Mouse (Mus musculus): ENCODE data around the gene 2410015M20Rik.
A peak's percentile ranks its signal among the peaks of the same experiment; 100 is the strongest.
"Not testable (repeated sequence)": the region's sequence is repeated elsewhere in the genome, so short reads cannot be mapped to it uniquely, and the experiment has no call there.

The 2410015M20Rik gene

DNA sequence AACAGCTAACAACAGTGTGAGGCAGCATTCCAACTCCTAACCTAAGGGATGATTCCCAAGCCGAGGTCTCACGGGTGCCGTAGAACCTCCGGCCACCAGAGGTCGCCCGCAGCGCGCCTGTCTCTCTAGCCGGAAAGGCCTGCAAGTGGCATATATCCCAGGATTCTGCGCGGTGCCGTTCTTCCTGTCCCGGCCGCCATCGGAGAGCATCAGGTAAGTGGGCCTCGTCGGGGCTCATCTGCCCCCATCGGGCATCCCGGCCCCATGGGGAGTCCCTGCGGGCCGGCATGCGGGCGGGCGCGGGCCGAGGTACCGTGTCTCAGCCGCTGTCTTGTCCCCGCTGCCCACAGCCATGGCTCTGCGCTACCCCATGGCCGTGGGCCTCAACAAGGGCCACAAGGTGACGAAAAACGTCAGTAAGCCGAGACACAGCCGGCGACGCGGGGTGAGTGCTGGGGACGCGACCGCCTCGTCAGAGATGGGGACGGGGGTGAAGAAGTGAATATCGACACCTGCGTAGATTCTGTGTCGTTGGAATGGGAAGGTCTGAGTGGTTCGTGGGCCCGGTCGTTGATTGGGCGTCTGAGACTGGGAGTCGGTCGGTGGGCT lies 3.8 kb upstream of the 2410015M20Rik start, which contains the start of gene Rpl36:
Gene Rpl36, plus strand, starts transcription at position 181 of the 609 bp plus-strand sequence.
- DNase-seq = peak; percentile 95

GRCm38 (mm10) chr17:56612565-56612939 lies 3.0 kb upstream of the 2410015M20Rik start:
- DNase-seq = not testable (repeated sequence)

- peak; percentile 74 for DNase-seq
Measured at GRCm38 (mm10) chr17:56611861-56612564, 2.4 kb upstream of the 2410015M20Rik start.

DNA sequence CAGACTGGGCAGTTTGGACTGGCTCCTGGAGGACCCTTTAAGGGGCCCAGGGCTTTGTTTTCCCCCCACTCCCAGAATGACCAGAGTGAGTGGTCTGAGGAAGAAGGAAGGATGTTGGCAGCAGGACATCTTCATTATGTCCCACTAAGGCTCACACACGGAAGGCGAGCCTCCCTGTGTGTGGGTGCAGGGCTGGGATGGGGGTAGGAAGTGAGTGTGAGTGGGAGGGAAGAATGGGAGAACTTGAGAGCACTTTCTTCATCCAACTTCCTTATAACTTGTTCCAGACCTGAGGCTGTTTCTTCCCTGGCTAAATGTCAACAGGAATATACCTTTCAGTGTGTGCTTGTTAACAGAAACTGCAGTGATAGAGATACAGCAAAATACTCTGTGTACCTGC lies 1.8 kb upstream of the 2410015M20Rik start:
- DNase-seq = peak; percentile 56

DNA sequence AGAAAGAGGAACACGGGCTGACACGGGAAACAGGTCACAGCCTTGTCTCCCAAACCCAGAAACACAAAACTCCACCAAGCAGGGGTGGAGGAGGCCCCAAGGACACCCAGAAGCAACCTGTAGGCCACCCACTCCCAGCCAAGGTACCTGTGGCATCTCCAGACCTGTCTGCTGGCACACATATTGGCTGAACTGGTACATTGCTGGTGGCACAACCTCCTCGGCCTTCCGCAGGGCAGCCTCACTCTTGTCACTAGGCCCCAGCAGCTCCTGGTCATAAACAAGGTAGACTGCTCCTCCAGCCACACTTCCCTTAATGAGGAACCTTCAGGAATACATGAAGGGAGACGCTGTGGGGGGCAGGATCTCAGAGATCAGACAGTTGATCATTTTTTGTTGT lies 872 bp downstream of the 2410015M20Rik start:
- DNase-seq = peak; percentile 72

- DNase-seq = peak; percentile 63
Measured at GRCm38 (mm10) chr17:56607521-56608062, 2.0 kb downstream of the 2410015M20Rik start.

DNA sequence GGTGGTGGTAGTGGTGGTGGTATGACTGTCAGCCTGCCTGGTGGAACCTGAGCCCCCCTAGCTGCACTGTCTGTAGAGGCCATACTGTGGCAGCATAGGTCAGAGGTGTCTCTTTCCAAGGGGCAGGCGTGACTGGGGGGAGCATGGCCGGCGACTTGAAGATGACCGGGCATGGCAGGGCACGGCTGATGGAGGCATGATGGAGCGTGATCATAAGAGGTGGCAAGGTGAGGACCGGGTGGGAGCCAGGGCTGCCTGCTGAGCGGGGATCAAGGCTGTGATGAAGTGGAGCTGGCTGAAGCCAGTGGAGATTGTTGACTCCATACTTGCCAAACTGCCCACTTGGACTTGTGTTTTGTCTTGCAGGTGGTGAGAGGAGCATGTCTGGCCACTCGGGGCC lies 4.1 kb downstream of the 2410015M20Rik start:
- no peak for DNase-seq

GRCm38 (mm10) chr17:56604422-56604821 lies 5.1 kb downstream of the 2410015M20Rik start:
- no peak for DNase-seq

DNA sequence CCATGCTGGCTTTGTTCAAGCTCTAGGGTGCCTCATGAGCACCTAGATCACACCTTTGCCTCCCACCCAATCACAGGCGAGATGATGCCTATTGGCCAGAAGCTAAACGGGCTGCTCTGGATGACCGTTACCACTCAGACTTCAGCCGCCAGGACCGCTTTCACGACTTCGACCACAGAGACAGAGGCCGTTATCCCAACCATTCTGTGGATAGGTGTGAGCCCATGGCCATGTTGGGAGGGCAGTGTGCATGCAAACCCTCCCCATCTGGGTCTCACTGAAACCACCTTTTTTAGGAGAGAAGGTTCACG lies 5.5 kb downstream of the 2410015M20Rik start:
- DNase-seq = no peak

DNA sequence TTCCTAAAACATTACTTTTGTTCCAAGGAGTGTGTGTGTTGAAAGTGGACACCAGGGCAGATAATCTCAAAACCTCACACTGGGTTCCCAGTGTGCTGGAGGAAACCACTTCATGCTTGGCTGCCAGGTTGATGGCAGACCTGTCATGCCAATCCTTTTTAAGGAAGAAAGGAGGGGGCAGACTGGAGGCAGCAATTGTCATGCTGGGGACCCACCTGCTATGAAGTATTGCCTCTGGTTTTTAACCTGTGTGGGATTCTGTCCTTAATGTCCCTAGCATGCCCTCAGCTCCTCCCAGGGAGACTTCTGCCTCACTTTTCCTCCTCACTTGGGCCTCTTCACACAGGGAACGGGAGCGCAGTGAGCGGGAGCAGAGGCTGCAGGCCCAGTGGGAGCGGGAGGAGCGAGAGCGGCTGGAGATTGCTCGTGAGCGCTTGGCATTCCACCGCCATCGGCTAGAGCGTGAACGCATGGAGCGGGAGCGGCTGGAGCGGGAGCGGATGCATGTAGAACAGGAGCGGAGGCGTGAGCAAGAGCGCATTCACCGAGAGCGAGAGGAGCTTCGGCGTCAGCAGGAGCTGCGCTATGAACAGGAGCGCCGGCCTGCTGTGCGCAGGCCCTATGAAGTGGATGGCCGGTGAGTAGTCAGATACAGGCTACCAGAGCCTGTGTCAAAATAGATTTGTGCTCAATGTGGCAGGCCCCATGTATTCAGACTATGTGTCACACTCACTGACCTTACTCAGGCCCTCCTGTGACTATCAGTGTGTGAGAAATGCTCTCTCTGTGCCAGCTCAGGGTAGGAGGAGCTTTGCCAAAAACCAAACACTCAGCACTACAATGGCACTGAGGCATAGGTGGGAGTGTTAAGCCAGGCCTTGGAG lies 6.1 kb downstream of the 2410015M20Rik start:
- DNase-seq = peak; percentile 67

GRCm38 (mm10) chr17:56593527-56594271 lies 15.9 kb downstream of the 2410015M20Rik start:
- no peak for DNase-seq

GRCm38 (mm10) chr17:56592553-56592952 lies 17.0 kb downstream of the 2410015M20Rik start:
- DNase-seq = no peak

GRCm38 (mm10) chr17:56588921-56589320 lies 20.6 kb downstream of the 2410015M20Rik start:
- DNase-seq = no peak

DNA sequence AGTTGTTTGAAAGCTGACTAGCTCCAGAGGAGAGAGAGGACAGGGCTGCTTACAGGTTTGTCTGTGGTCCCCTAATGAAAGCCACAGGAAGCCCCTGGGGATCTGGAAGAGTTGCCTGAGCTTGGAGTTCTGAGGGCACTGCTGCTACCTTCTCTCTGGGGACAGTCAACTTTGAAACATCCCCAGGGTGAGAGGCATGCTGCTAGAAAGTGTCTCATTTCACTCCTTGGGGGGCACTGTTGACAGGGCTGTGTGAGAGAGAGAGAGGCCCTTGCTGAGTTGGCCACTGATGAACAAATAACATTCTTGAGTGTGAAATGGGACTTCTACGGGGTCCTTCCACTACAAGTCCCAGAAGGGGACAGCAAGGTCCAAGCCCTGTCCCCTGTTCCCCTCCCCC lies 21.8 kb downstream of the 2410015M20Rik start:
- DNase-seq = no peak

- no peak for DNase-seq
Measured at GRCm38 (mm10) chr17:56585171-56585821, 24.3 kb downstream of the 2410015M20Rik start.

- peak; percentile 100 for DNase-seq
Measured at GRCm38 (mm10) chr17:56584257-56585130, 25.1 kb downstream of the 2410015M20Rik start, which contains the start of the genes Safb2 and Safb. Gene Safb2, minus strand, starts transcription at chr17:56584585. Gene Safb, plus strand, starts transcription at chr17:56584825.

GRCm38 (mm10) chr17:56583611-56584256 lies 25.8 kb downstream of the 2410015M20Rik start:
- peak; percentile 83 for DNase-seq

GRCm38 (mm10) chr17:56583071-56583470 lies 26.5 kb downstream of the 2410015M20Rik start:
- no peak for DNase-seq

DNA sequence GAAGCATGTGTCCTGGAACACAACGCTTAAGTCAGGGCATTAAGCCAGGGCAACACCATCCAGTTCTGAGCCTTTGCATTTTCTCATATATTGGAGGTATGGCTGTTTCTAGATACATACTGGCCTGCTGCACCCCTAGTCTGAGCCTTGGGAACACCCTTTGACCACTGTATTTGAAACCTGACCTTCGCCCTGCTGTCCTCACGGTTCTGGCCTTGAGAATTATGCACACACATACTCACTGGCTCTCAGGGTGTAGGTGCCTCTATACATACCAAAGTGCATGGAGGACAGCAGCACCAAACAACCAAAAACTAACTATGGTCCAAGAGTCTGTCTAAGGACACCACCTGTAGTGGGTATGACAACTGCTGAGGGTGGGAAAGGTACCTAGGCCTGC lies 36.6 kb downstream of the 2410015M20Rik start:
- no peak for DNase-seq

DNA sequence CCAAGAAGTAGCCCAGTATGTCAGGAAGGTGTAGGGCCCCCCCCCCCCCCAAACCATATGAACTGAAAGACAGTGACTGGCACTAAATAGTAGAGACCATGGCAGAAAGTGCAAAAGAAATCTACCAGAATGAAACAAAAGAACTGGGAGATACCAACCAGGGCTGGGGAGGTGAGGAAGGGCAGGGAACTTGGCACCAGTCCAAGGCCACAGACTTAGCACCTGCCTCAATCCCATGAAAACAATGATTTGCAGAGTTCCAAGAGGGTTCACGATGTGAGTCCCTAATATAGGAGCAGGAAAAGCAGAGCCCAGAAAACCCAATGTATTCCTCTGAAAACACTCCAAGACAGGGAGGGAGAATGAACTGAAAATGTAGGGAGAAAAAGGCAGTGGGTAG lies 37.4 kb downstream of the 2410015M20Rik start:
- no peak for DNase-seq

Measured in cerebellum, adult 9-11 months (tissue).